Mouse (Mus musculus): Measurements from ENCODE around the gene Capza1.
"Not testable (repeated sequence)": the region's sequence is repeated elsewhere in the genome, so short reads cannot be mapped to it uniquely, and the experiment has no call there.

The Capza1 gene

GRCm38 (mm10) chr3:104863786-104864650 is at the start of gene Capza1, which contains the start of gene St7l:
Gene Capza1, minus strand, starts transcription at chr3:104864505.
Gene St7l, plus strand, starts transcription at chr3:104864005.
- peak; percentile 93 for DNase-seq (ENCODE audit: low spot score)

DNA sequence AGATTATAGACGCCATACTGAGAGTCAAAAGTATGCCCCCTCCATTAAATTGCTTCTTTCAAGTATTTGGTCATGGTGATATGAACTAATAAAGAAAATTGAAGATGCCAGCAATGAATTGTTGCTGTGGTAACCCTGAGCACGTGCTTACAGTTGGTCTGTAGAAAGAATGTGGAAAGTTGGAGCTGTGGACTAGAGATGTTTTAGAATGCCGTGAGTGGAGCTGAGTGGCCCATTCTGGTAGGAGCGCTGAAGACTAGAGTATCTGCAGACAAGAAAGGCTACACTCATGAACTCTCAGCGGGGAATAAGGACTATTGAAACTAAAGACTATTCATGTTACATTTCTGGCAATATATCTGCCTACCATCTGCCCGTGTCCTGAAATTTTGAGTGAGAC is 44.9 kb upstream of the Capza1 start:
- no peak for DNase-seq (ENCODE audit: low spot score)

DNA sequence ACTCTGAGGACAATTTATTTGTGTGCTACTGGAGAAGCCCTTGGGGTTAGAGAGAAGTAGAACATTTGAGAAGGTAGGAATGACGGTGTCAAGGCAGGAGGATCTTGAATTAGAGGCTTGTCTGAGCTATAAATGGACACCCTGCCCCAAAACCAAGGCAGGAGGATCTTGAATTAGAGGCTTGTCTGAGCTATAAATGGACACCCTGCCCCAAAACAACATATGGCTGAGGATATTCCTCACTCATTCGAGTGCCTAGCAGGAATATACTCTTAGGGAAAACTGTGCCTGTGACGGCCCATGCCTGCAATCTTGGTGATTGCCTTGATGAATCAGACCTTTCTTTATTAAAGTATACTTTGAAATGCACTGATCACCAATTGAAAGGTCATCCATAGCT is 41.7 kb upstream of the Capza1 start:
- no peak for DNase-seq (ENCODE audit: low spot score)

- no peak for DNase-seq (ENCODE audit: low spot score)
These were observed 41.1 kb upstream of the Capza1 start for GRCm38 (mm10) chr3:104905389-104905788.

DNA sequence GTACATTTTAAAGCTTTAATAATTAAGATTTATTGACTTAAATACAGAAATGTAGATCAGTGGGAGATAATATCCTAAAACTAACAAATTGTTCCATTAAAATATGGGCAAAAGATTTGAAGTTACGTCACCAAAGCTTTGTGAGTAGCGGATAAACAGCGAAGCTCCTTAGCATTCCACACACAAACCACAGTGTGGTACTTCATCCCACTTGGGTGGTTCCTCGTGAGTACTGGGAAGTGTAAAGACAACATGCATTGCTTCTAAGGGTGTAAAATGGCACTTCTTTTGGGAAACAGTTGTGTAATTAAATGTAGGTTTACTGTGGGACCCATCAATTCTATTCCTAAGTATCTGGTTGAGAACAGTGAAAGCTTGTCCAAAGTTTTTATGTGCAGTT is 36.8 kb upstream of the Capza1 start:
- DNase-seq (ENCODE audit: low spot score): no peak

GRCm38 (mm10) chr3:104896141-104896540 is 31.8 kb upstream of the Capza1 start:
- no peak for DNase-seq (ENCODE audit: low spot score)

- no peak for DNase-seq (ENCODE audit: low spot score)
These were observed 24.3 kb upstream of the Capza1 start for GRCm38 (mm10) chr3:104888585-104888984.

GRCm38 (mm10) chr3:104869611-104870010 is 5.3 kb upstream of the Capza1 start:
- DNase-seq (ENCODE audit: low spot score): no peak

GRCm38 (mm10) chr3:104866674-104867073 is 2.4 kb upstream of the Capza1 start:
- not testable (repeated sequence) for DNase-seq (ENCODE audit: low spot score)

- no peak for DNase-seq (ENCODE audit: low spot score)
These were observed 1.1 kb upstream of the Capza1 start for GRCm38 (mm10) chr3:104865341-104865788.

DNA sequence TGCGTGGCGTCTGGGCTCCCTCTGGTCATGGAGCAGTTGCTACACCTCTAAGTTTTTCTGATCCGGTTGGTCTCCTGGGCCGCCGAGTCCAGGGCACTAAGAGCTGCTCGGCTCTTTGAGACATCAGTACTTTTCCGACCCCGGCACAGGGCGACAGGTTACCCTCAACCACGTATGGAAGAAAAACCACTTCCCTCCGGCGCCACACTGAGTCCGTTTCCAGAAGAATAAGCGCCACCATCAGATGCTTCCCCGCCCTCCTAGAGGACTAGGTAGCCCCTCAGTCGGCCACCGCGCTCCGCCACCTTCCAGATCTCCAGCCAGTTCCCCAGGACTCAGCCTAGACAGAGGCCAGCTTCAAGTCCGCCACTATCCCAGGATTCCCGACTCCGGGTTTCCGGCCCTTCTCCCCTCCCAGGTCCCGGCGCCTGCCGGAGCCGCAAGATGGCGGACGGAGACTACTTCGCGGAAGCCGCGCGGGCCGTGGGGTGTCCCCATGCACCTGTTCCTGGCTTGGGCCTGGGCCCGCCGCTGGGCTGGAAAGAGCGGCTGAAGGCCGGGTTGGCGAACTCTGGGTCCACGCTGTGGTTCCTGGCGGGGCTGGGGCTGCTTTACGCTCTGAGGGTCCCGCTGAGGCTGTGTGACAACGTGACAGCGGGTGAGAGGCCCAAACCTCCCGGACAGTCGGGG is 491 bp upstream of the Capza1 start:
- DNase-seq (ENCODE audit: low spot score): peak; percentile 94

DNA sequence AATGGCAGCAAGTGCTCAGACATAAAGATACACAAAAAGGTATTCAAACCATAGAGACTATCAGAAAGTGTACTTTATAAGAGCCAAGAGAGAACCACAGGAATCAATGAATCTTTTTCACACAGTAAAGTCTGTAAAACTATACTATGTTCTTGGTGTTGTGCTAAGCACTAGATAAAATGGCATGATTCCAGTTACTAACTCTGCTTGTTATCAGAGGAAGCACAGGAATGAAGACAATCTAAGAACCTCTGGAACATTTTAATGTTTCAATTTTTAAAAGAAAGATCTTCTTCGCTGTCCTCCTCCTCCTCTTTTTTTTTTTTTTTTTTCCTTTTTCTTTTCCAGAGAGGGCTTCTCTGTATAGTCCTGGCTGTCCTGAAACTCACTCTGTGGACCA is 5.7 kb downstream of the Capza1 start:
- no peak for DNase-seq (ENCODE audit: low spot score)

DNA sequence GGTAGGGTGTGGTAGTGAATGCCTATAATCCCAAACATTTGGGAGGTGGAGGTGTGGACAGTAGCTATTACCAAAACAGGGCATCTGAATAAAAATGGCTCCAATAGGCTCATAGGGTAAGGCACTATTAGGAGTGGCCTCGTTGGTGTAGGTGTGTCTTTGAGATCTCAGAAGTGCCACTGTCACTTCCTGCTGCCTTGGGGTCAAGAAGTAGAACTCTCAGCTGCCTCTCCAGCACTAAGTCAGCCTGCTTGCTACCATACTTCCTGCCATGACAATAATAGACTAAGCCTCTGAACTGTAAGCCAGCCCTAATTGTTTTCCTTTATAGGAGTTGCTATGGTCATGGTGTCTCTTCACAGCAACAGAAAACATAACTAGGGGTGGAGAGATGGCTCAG is 8.2 kb downstream of the Capza1 start:
- no peak for DNase-seq (ENCODE audit: low spot score)

- DNase-seq (ENCODE audit: low spot score): no peak
These were observed 9.4 kb downstream of the Capza1 start for GRCm38 (mm10) chr3:104854866-104855265.

DNA sequence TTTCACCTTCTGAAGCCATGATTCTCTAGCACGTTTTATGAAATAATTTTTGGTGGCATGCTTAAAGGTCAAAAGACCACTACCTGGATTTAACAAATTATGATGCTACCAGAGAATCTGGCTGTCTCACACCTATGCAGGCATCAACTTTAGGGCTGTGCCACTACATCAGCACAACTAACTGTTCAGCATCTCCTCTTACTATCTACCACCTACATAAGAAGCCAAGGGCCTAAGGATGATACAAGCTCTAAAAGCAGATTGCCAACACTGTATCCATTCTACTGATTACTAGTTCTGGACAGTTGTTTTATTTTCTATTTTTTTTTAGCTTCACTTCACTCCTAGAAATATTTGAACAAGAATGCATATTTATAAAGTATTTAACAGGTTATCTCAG is 9.8 kb downstream of the Capza1 start:
- DNase-seq (ENCODE audit: low spot score): no peak

- DNase-seq (ENCODE audit: low spot score): no peak
These were observed 17.7 kb downstream of the Capza1 start for GRCm38 (mm10) chr3:104846601-104847000.

GRCm38 (mm10) chr3:104841049-104841448 is 23.3 kb downstream of the Capza1 start:
- no peak for DNase-seq (ENCODE audit: low spot score)

DNA sequence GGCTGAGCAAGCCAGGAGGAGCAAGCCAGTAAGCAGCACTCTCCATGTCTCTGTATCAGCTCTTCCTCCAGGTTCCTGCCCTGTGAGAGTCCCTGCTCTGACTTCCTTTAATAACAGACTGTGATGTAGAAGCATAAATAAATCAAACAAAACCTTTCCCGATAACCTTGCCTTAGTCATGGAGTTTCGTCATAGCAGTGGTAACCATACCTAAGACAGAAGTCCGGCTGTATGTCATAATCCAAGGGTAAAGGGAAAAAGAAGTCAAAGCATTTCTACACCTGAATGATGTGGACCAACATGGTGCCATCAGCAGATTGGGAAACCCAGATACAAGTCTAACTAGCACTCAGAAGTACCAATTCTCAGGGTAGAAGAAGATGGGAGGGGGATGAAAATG is 28.5 kb downstream of the Capza1 start:
- no peak for DNase-seq (ENCODE audit: low spot score)

DNA sequence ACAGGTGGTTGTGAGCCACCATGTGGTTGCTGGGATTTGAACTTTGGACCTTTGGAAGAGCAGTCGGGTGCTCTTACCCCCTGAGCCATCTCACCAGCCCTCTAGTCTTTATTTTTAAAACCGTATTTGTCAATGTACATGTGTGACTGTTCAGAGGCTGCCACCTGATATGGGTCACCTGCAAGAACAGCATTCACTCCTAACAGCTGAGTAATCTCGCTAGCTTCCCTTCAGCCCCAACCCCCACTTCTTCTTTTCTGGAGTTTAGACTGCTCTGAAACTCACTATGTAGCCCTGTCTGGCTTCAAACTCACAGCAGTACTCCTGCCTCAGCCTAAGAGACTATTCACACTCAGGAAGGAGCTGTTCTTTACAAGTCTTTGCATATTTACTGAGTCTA is 41.9 kb downstream of the Capza1 start:
- DNase-seq (ENCODE audit: low spot score): no peak

DNA sequence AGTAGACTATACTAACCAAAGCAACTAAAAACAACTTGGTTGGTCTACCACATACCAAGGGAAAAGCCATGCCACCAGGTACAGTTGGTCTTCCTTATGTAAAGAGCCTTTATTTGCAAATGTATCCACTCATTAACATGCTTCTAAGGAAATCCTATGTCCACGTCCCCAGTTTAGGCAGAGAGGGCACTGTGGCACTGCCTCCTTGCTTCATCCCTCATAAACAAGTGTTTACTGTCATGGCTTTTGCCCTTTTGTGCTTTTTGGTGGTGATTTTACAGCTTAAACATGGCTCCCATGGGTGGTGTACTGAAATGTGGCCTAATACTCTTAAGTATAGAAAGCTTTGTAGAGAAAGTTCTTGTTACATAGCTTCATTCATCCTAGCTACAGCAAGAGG is 43.9 kb downstream of the Capza1 start:
- no peak for DNase-seq (ENCODE audit: low spot score)

GRCm38 (mm10) chr3:104818749-104819134 is 45.6 kb downstream of the Capza1 start:
- no peak for DNase-seq (ENCODE audit: low spot score)

- DNase-seq (ENCODE audit: low spot score): peak; percentile 89
These were observed 46.1 kb downstream of the Capza1 start, which contains the start of gene Mov10 for GRCm38 (mm10) chr3:104817991-104818748. Gene Mov10, minus strand, starts transcription at chr3:104818563.
